Mouse (Mus musculus) lung, postnatal 0 days (tissue): ENCODE measurements around the gene Orai3. TPM values are rescaled to one million over a fixed set of nuclear protein-coding genes. Genes with fewer than 3 reads are reported as not detected.

Source experiments
- ATAC-seq: fragments of 200-750 bp; cut with Nextera tagmentation; 2 replicates; pipeline ENCODE4 v1.8.0; 2017; ENCODE audit warnings: moderate library complexity
- DNase-seq: peaks from one replicate; pipeline ENCODE4 v3.0.0-alpha.2; 2016; ENCODE audit warnings: low spot score
- H3K27ac ChIP-seq: fragments of 300-500 bp; sonication (generic); 2 replicates; pipeline ENCODE4 v1.5.1; 2014; ENCODE audit warnings: antibody characterized with exemption, mild to moderate bottlenecking, low read length, mixed read lengths
- H3K27me3 ChIP-seq: fragments of 300-500 bp; sonication (generic); replicated peaks from 2 replicates; pipeline ENCODE4 v1.6.1; 2014; ENCODE audit warnings: low read length, mixed read lengths; ENCODE audit not compliant: insufficient read depth
- H3K36me3 ChIP-seq: fragments of 300-500 bp; sonication (generic); 2 replicates; pipeline ENCODE4 v1.6.1; 2014; ENCODE audit warnings: low read length, mixed read lengths; ENCODE audit not compliant: insufficient read depth
- H3K4me1 ChIP-seq: fragments of 300-500 bp; sonication (generic); 2 replicates; pipeline ENCODE4 v1.6.1; 2014; ENCODE audit warnings: antibody characterized with exemption, low read depth, low read length, mixed read lengths; ENCODE audit not compliant: insufficient read depth
- H3K4me2 ChIP-seq: fragments of 300-500 bp; sonication (generic); replicated peaks from 2 replicates; pipeline ENCODE4 v1.6.1; 2014; ENCODE audit warnings: low read depth, mild to moderate bottlenecking, low read length, moderate library complexity, mixed read lengths
- H3K4me3 ChIP-seq: fragments of 300-500 bp; sonication (generic); 2 replicates; pipeline ENCODE4 v1.5.1; 2014; ENCODE audit warnings: low read depth, low read length
- H3K9ac ChIP-seq: fragments of 300-500 bp; sonication (generic); replicated peaks from 2 replicates; pipeline ENCODE4 v1.6.1; 2014; ENCODE audit warnings: low read depth, mild to moderate bottlenecking
- H3K9me3 ChIP-seq: fragments of 300-500 bp; sonication (generic); 2 replicates; pipeline ENCODE4 v1.6.1; 2016; ENCODE audit warnings: low read length, mixed read lengths
- CTCF ChIP-seq: IDR thresholded peaks from 2 replicates; pipeline ENCODE4 v1.5.1; 2016; ENCODE audit warnings: antibody characterized with exemption, mild to moderate bottlenecking
- EP300 ChIP-seq: IDR thresholded peaks from 2 replicates; pipeline ENCODE4 v1.6.1; 2016; ENCODE audit warnings: antibody characterized with exemption, mild to moderate bottlenecking, control low read depth
- WGBS: fragments of 180-500 bp; shearing (Covaris S2); extraction: QIAGEN DNeasy Blood & Tissue Kit; methylation state at CpG from one replicate; pipeline ENCODE4 v1.1.7; 2014; 5-methylcytosine and 5-hydroxymethylcytosine counted together
- polyA plus RNA-seq: library from polyadenylated mRNA; unstranded; fragments of >200 nt; fragmentation: Nextera tagmentation; extraction: Ambion mirVana; gene quantifications from 2 replicates; pipeline ENCODE4 v1.2.1, GENCODE M21; 2015

The Orai3 gene
- polyA plus RNA-seq, 1 experiment from 2014 or later, result 42.8 TPM

GRCm38 (mm10) chr7:127759716-127760115, 9.9 kb upstream of the Orai3 start:
- H3K27me3 ChIP-seq, result no peaks in the 10 kb centered on the region
- WGBS, result 42% methylated on average over 6 of the region's 6 CpGs
- H3K36me3 ChIP-seq, result no peaks in the 10 kb centered on the region
- TF ChIP-seq EP300 (no peak), CTCF (no peak)
- H3K9ac ChIP-seq, result no peak overlapping the region
- H3K4me3 ChIP-seq, result no peak overlapping the region
- DNase-seq (peak; percentile 7), ATAC-seq (no peak)
- no peaks in the 10 kb centered on the region for H3K9me3 ChIP-seq
- H3K4me2 ChIP-seq, result no peak overlapping the region
- H3K4me1 ChIP-seq, result no peaks in the 10 kb centered on the region
- H3K27ac ChIP-seq, result 0 out of 2 replicates have a peak overlapping the region, but pooled peaks have one; percentile 4

GRCm38 (mm10) chr7:127760478-127760877, 9.1 kb upstream of the Orai3 start:
- no peak for DNase-seq
- 75% methylated on average over 3 of the region's 3 CpGs for WGBS
- Histone ChIP-seq H3K4me3 (no peak overlapping the region), H3K4me2 (no peak overlapping the region), H3K9ac (no peak overlapping the region), H3K4me1 (no peaks in the 10 kb centered on the region), H3K36me3 (no peaks in the 10 kb centered on the region), H3K9me3 (no peaks in the 10 kb centered on the region), H3K27me3 (no peaks in the 10 kb centered on the region), H3K27ac (no peak overlapping the region)
- ATAC-seq, result no peak
- TF ChIP-seq CTCF (no peak), EP300 (no peak)

GRCm38 (mm10) chr7:127761026-127761425, 8.6 kb upstream of the Orai3 start:
- Histone ChIP-seq H3K27me3 (no peaks in the 10 kb centered on the region), H3K4me2 (no peak overlapping the region), H3K36me3 (no peaks in the 10 kb centered on the region), H3K4me3 (no peak overlapping the region), H3K27ac (no peak overlapping the region), H3K9me3 (no peaks in the 10 kb centered on the region), H3K4me1 (no peaks in the 10 kb centered on the region), H3K9ac (no peak overlapping the region)
- WGBS, result 21% methylated on average over 7 of the region's 7 CpGs
- ATAC-seq (peak; percentile 80), DNase-seq (peak; percentile 90)
- TF ChIP-seq EP300, result no peak
- TF ChIP-seq CTCF, result peak; percentile 97

GRCm38 (mm10) chr7:127763642-127764041, 6.0 kb upstream of the Orai3 start:
- TF ChIP-seq CTCF (no peak), EP300 (no peak)
- H3K27me3 ChIP-seq, result no peaks in the 10 kb centered on the region
- no peak overlapping the region for H3K27ac ChIP-seq
- DNase-seq (no peak), ATAC-seq (no peak)
- no peak overlapping the region for H3K9ac ChIP-seq
- WGBS, result 89% methylated on average over 4 of the region's 4 CpGs
- H3K36me3 ChIP-seq, result no peaks in the 10 kb centered on the region
- H3K4me3 ChIP-seq, result no peak overlapping the region
- no peaks in the 10 kb centered on the region for H3K9me3 ChIP-seq
- no peaks in the 10 kb centered on the region for H3K4me1 ChIP-seq
- no peak overlapping the region for H3K4me2 ChIP-seq

GRCm38 (mm10) chr7:127765756-127766155, 3.9 kb upstream of the Orai3 start:
- ATAC-seq, result no peak
- 77% methylated on average over 2 of the region's 2 CpGs for WGBS

GRCm38 (mm10) chr7:127766851-127767609, 2.6 kb upstream of the Orai3 start:
- TF ChIP-seq CTCF, result no peak
- no peak for DNase-seq
- H3K36me3 ChIP-seq, result no peaks in the 10 kb centered on the region

More at GRCm38 (mm10) chr7:127765756-127766155, 3.9 kb upstream of the Orai3 start:
- no peak for DNase-seq
- Histone ChIP-seq H3K4me2 (no peak overlapping the region), H3K27ac (no peak overlapping the region), H3K27me3 (no peaks in the 10 kb centered on the region), H3K9me3 (no peaks in the 10 kb centered on the region), H3K36me3 (no peaks in the 10 kb centered on the region), H3K4me1 (peaks cover 3% of the 10 kb centered on the region), H3K9ac (no peak overlapping the region), H3K4me3 (no peak overlapping the region)
- TF ChIP-seq EP300, result no peak

More at GRCm38 (mm10) chr7:127766851-127767609, 2.6 kb upstream of the Orai3 start:
- Histone ChIP-seq H3K4me2 (no peak overlapping the region), H3K9ac (no peak overlapping the region), H3K27ac (no peak overlapping the region), H3K27me3 (no peaks in the 10 kb centered on the region), H3K9me3 (no peaks in the 10 kb centered on the region), H3K4me1 (peaks cover 10% of the 10 kb centered on the region), H3K4me3 (no peak overlapping the region)
- ATAC-seq, result no peak
- 74% methylated on average over 17 of the region's 17 CpGs for WGBS
